8 mouse cellular contexts compared by ENCODE assay signal in the genomic region with DNA sequence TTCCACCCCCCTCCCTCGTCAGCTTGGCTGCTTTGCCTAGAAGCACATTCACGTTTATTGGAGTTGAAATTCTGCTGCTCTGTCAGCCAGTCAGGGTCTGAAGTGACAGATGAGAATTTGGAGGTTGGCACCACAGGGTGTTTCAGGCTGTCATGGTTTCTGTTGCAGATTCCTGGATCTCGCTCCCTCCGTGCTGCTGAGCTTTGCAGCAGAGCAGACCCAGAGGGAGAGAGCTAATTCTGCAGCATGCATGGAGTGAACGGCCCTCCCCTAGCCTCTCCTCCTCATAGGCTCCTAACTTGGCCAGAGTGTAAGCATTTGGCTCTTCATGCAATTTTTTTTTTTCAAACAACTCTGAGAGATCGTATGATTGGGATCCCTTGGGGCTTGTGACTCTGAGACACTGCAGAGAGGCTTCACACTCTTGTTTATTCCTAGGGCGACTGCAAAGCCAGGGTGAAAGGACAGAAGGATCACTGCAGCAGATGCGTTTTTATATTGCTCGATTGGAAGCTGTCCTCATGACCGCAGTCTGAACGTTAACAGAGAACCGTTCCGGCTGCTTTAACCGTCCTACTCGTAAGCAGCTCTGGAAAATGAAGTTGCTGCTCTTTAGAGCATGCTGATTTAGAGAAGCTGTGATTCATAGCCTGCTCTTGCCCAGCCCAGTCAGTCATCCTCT. TPM values are rescaled to one million over a fixed set of nuclear protein-coding genes. Genes with fewer than 3 reads are reported as not detected.
DNase-seq lines count a peak whose midpoint lies in the region; ATAC-seq and TF ChIP-seq lines count a peak whose summit lies in the region.

A gene (minus strand): TSS at position 243 of the 682 bp plus-strand sequence.

- 0 out of 2 replicates have a peak, but pooled peaks have one; percentile 14 for TF ChIP-seq EP300 in heart, adult 2 months (IDR thresholded peaks at IDR 0.05; ENCODE audit: insufficient read depth, low read depth, low read length)

- no peak for ATAC-seq in embryonic facial prominence, embryonic 13.5 days (ENCODE audit: insufficient number of reproducible peaks, insufficient read depth, low FRiP score, low TSS enrichment, low read depth)
- no peak for ATAC-seq in limb, embryonic 11.5 days (ENCODE audit: insufficient number of reproducible peaks, low FRiP score, low TSS enrichment, low read depth)
- ATAC-seq in neural tube, embryonic 13.5 days (ENCODE audit: low read depth) = no peak
- no peak for ATAC-seq in CD4-positive, CD25-positive, alpha-beta regulatory T cell, adult 4 months

- peaks cover 53% of the 10 kb centered on the region for H3K4me1 ChIP-seq in embryonic facial prominence, embryonic 13.5 days
- H3K4me1 ChIP-seq in heart, adult 2 months (ENCODE audit: control insufficient read depth, insufficient read depth, low read length) = peaks cover 17% of the 10 kb centered on the region
- no peaks in the 10 kb centered on the region for H3K4me1 ChIP-seq in kidney, adult 2 months (ENCODE audit: control insufficient read depth, insufficient read depth, low read length)
- peaks cover 28% of the 10 kb centered on the region for H3K4me1 ChIP-seq in limb, embryonic 11.5 days (ENCODE audit: control insufficient read depth, insufficient read depth, low read length)
- peaks cover 65% of the 10 kb centered on the region for H3K4me1 ChIP-seq in neural tube, embryonic 13.5 days (replicated peaks)

- no peaks in the 10 kb centered on the region for H3K36me3 ChIP-seq in embryonic facial prominence, embryonic 13.5 days
- H3K36me3 ChIP-seq in heart, adult 2 months (ENCODE audit: control insufficient read depth, insufficient read depth, low read length) = peaks cover 5% of the 10 kb centered on the region
- H3K36me3 ChIP-seq in kidney, adult 2 months (ENCODE audit: control insufficient read depth, insufficient read depth, low read length) = no peaks in the 10 kb centered on the region
- H3K36me3 ChIP-seq in limb, embryonic 11.5 days (ENCODE audit: control insufficient read depth, insufficient read depth, low read length) = no peaks in the 10 kb centered on the region
- no peaks in the 10 kb centered on the region for H3K36me3 ChIP-seq in neural tube, embryonic 13.5 days

- 24% methylated on average over 15 of the region's 15 CpGs for WGBS in embryonic facial prominence, embryonic 13.5 days
- 19% methylated on average over 15 of the region's 15 CpGs for WGBS in heart, adult 2 months
- 17% methylated on average over 15 of the region's 15 CpGs for WGBS in kidney, adult 2 months
- 21% methylated on average over 15 of the region's 15 CpGs for WGBS in limb, embryonic 11.5 days
- 5% methylated on average over 15 of the region's 15 CpGs for WGBS in neural tube, embryonic 13.5 days

- peak; percentile 19 for DNase-seq in kidney, adult 11 months
- DNase-seq in kidney, adult 18-20 months = no peak
- peak; percentile 76 for DNase-seq in heart, adult 2 months
- DNase-seq in kidney, adult 2 months = peak; percentile 49
- no peak for DNase-seq in limb, embryonic 11.5 days (ENCODE audit: low spot score)

- intact Hi-C loops in heart, adult 2 months (cut with DNase I) = loop anchor here (2.0 kb wide), 1 partner anchor 17 kb away; no protein-coding TSS in a partner anchor

- peak; percentile 93 for TF ChIP-seq POLR2A in heart, adult 2 months (IDR thresholded peaks at IDR 0.05; ENCODE audit: insufficient read depth, low read depth, low read length)
- no peak for TF ChIP-seq POLR2A in kidney, adult 2 months (IDR thresholded peaks at IDR 0.05; ENCODE audit: low read depth, low read length)

- peak within 1 kb of the TSS; percentile 74 for H3K27ac ChIP-seq in embryonic facial prominence, embryonic 13.5 days
- H3K27ac ChIP-seq in heart, adult 2 months = peak within 1 kb of the TSS; percentile 96
- H3K27ac ChIP-seq in kidney, adult 2 months (ENCODE audit: insufficient read depth, low read depth, low read length) = peak within 1 kb of the TSS; percentile 62; the same call in 1 of the 2 replicates
- H3K27ac ChIP-seq in limb, embryonic 11.5 days (replicated peaks; ENCODE audit: low read depth, low read length) = no peak within 1 kb of the TSS
- H3K27ac ChIP-seq in neural tube, embryonic 13.5 days (replicated peaks) = peak within 1 kb of the TSS; percentile 85

- H3K9me3 ChIP-seq in embryonic facial prominence, embryonic 13.5 days = no peaks in the 10 kb centered on the region
- H3K9me3 ChIP-seq in limb, embryonic 11.5 days (ENCODE audit: control insufficient read depth, low read length) = no peaks in the 10 kb centered on the region
- no peaks in the 10 kb centered on the region for H3K9me3 ChIP-seq in neural tube, embryonic 13.5 days

- peak within 1 kb of the TSS; percentile 38 for H3K4me2 ChIP-seq in embryonic facial prominence, embryonic 13.5 days
- H3K4me2 ChIP-seq in limb, embryonic 11.5 days (ENCODE audit: low read depth, severe bottlenecking) = peak within 1 kb of the TSS; percentile 5; the same call in 1 of the 2 replicates
- H3K4me2 ChIP-seq in neural tube, embryonic 13.5 days = peak within 1 kb of the TSS; percentile 53

- TF ChIP-seq CTCF in heart, adult 2 months (IDR thresholded peaks at IDR 0.05) = no peak
- no peak for TF ChIP-seq CTCF in kidney, adult 2 months (conservative IDR thresholded peaks at IDR 0.05; ENCODE audit: insufficient read depth, insufficient read length, low read depth, low read length)

- H3K79me2 ChIP-seq in heart, adult 2 months (replicated peaks; ENCODE audit: control insufficient read depth, insufficient read depth, low read length) = no peaks in the 10 kb centered on the region

- peak within 1 kb of the TSS; percentile 20 for H3K4me3 ChIP-seq in embryonic facial prominence, embryonic 13.5 days
- peak within 1 kb of the TSS; percentile 64 for H3K4me3 ChIP-seq in heart, adult 2 months
- H3K4me3 ChIP-seq in kidney, adult 2 months (ENCODE audit: insufficient read depth, low read depth, low read length) = peak within 1 kb of the TSS; percentile 36; the same call in 1 of the 2 replicates
- no peak within 1 kb of the TSS for H3K4me3 ChIP-seq in limb, embryonic 11.5 days (ENCODE audit: low read depth, low read length)
- peak within 1 kb of the TSS; percentile 36 for H3K4me3 ChIP-seq in neural tube, embryonic 13.5 days

- H3K27me3 ChIP-seq in embryonic facial prominence, embryonic 13.5 days = no peaks in the 10 kb centered on the region
- H3K27me3 ChIP-seq in heart, adult 2 months (ENCODE audit: control insufficient read depth, insufficient read depth, low read length) = no peaks in the 10 kb centered on the region
- no peaks in the 10 kb centered on the region for H3K27me3 ChIP-seq in kidney, adult 2 months (replicated peaks; ENCODE audit: control insufficient read depth, insufficient read depth, low read length)
- no peaks in the 10 kb centered on the region for H3K27me3 ChIP-seq in limb, embryonic 11.5 days (ENCODE audit: control insufficient read depth, insufficient read depth, low read length)
- no peaks in the 10 kb centered on the region for H3K27me3 ChIP-seq in neural tube, embryonic 13.5 days

- peak within 1 kb of the TSS; percentile 53 for H3K9ac ChIP-seq in embryonic facial prominence, embryonic 13.5 days
- peak within 1 kb of the TSS; percentile 71 for H3K9ac ChIP-seq in heart, adult 2 months (ENCODE audit: low read depth, low read length)
- no peak within 1 kb of the TSS; the same call in 1 of the 2 replicates for H3K9ac ChIP-seq in limb, embryonic 11.5 days (ENCODE audit: low read length)
- H3K9ac ChIP-seq in neural tube, embryonic 13.5 days = peak within 1 kb of the TSS; percentile 68

RNA-seq across cellular contexts. Expression of the gene that starts here (rescaled TPM):
- polyA plus RNA-seq in embryonic facial prominence, embryonic 13.5 days (2015; fragmentation: Nextera tagmentation; extraction: Ambion mirVana) = 46.6 and 53.7 TPM in 2 replicates
- total RNA-seq in heart, adult 2 months (2021) = 100 to 1,000 TPM; 182 to 219 TPM
- 122 and 281 TPM in 2 replicates for polyA plus RNA-seq in heart, adult 2 months (2012; rRNA removed)
- 31.6 and 36.4 TPM in 2 replicates for polyA plus RNA-seq in kidney, adult 2 months (2012; rRNA removed)
- polyA plus RNA-seq in limb, embryonic 11.5 days (2014; fragmentation: Nextera tagmentation; extraction: Ambion mirVana) = 20.5 and 21.8 TPM in 2 replicates
- 195 and 200 TPM in 2 replicates for polyA plus RNA-seq in neural tube, embryonic 13.5 days (2015; fragmentation: Nextera tagmentation; extraction: Ambion mirVana)
- polyA plus RNA-seq in CD4-positive, CD25-positive, alpha-beta regulatory T cell, adult 4 months (2017; shearing (Covaris generic)) = not detected

Comparison
In these comparisons a context has a peak if more than half of its experiments do, and no peak if none do; other contexts are left out.
1. RNA of the gene that starts here (polyA plus RNA-seq): 195 to 200 TPM in neural tube, embryonic 13.5 days, 122 to 281 TPM in heart, adult 2 months, 46.6 to 53.7 TPM in embryonic facial prominence, embryonic 13.5 days, 31.6 to 36.4 TPM in kidney, adult 2 months and 20.5 to 21.8 TPM in limb, embryonic 11.5 days; not detected in CD4-positive, CD25-positive, alpha-beta regulatory T cell, adult 4 months; every median in the first group is over 10 times any median in the second.
2. DNase-seq: peak in kidney, adult 11 months (single experiment), heart, adult 2 months (2 of 2) and kidney, adult 2 months (single experiment); none in kidney, adult 18-20 months (single experiment) and limb, embryonic 11.5 days (single experiment).
3. Peak in every context shown above with its lines, with median percentiles within 50 percentile points of each other: H3K4me2 ChIP-seq.